Mouse (Mus musculus) MEL (cell line): ENCODE measurements at regions not wholly inside any gene's neighbourhood (a gene's known extent, or its start where the extent isn't known, plus 50 kb on each side); places are given as distances from the start of the nearest gene placed in this dataset.

Experiments
- EP300 ChIP-seq, 2 experiments: IDR thresholded peaks; 2 replicates each; pipeline ENCODE4 v1.6.1; 2011; ENCODE audit warnings: improper control_type of control experiment in 2 of 2, low read length in 2 of 2, low read depth in 1 of 2, mild to moderate bottlenecking in 1 of 2
- MYC ChIP-seq: IDR thresholded peaks from 2 replicates; pipeline ENCODE4 v1.6.1; 2011; ENCODE audit warnings: low read depth, mild to moderate bottlenecking, low read length, improper control_type of control experiment, moderate library complexity

DNA sequence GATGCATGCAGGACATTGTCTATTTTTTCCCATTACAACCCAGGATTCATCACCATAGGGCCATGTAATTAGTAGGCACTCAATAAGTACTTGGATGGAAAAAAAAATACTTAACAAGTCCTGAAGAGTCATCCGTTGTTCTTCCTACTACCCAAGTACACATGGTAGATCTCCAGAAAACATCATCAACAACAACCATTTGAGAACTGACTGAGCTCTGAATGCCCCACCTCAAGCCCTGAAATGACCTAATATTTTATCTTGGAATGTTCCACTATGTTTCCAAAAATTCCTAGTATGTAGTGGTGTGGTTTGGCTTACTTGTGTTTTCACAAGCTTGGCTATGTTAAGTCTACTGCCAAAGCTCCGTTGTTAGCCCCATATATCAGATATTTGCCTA lies 142.4 kb upstream of the Phactr1 start:
- TF ChIP-seq EP300 (IDR thresholded peaks at IDR 0.05; ENCODE audit: low read depth in 1 of 2, low read length in 2 of 2): no peak
- no peak for TF ChIP-seq MYC
